Mouse (Mus musculus): ENCODE data around the gene Pfas. TPM values are rescaled to one million over a fixed set of nuclear protein-coding genes. Genes with fewer than 3 reads are reported as not detected.

Gene Pfas
- polyA plus RNA-seq, 1 experiment from 2014 or later: 32.9 TPM

Small RNA genes within 50 kb of the gene (microRNA-seq; reads per million reads assigned to microRNA genes)
- gene Mir3062: 6.8 reads per million, percentile 36 among the genes with 10 or more reads in this experiment

Other genes starting within 250 kb of the Pfas start
- 60.0 and 60.3 TPM in 2 replicates for gene Ndel1, start 136.6 kb downstream of the Pfas start, polyA plus RNA-seq (2014; fragmentation: Nextera tagmentation; extraction: Ambion mirVana)
- gene Rnf222, start 119.9 kb downstream of the Pfas start, polyA plus RNA-seq (2014; fragmentation: Nextera tagmentation; extraction: Ambion mirVana): 0.07 and 0.11 TPM in 2 replicates
- 1,271 and 1,334 TPM in 2 replicates for gene Rpl26, start 106.9 kb downstream of the Pfas start, polyA plus RNA-seq (2014; fragmentation: Nextera tagmentation; extraction: Ambion mirVana)
- 0.22 TPM in 1 of 2 replicates, not detected in the other for gene Odf4, start 81.4 kb downstream of the Pfas start, polyA plus RNA-seq (2014; fragmentation: Nextera tagmentation; extraction: Ambion mirVana)
- 9.6 and 9.9 TPM in 2 replicates for gene Arhgef15, start 51.0 kb downstream of the Pfas start, polyA plus RNA-seq (2014; fragmentation: Nextera tagmentation; extraction: Ambion mirVana)
- 3.0 and 3.2 TPM in 2 replicates for gene Slc25a35, start 40.3 kb downstream of the Pfas start, polyA plus RNA-seq (2014; fragmentation: Nextera tagmentation; extraction: Ambion mirVana)
- gene Rangrf, start 33.3 kb downstream of the Pfas start, polyA plus RNA-seq (2014; fragmentation: Nextera tagmentation; extraction: Ambion mirVana): 67.3 and 72.7 TPM in 2 replicates
- gene Ctc1, start 7.5 kb upstream of the Pfas start, polyA plus RNA-seq (2014; fragmentation: Nextera tagmentation; extraction: Ambion mirVana): 46.6 and 53.1 TPM in 2 replicates
- gene Aurkb, start 37.2 kb upstream of the Pfas start, polyA plus RNA-seq (2014; fragmentation: Nextera tagmentation; extraction: Ambion mirVana): 150 and 170 TPM in 2 replicates
- gene Borcs6, start 51.3 kb upstream of the Pfas start, polyA plus RNA-seq (2014; fragmentation: Nextera tagmentation; extraction: Ambion mirVana): 8.8 TPM in 2 replicates
- 50.1 and 58.9 TPM in 2 replicates for gene Tmem107, start 62.3 kb upstream of the Pfas start, polyA plus RNA-seq (2014; fragmentation: Nextera tagmentation; extraction: Ambion mirVana)
- gene Vamp2, start 80.0 kb upstream of the Pfas start, polyA plus RNA-seq (2014; fragmentation: Nextera tagmentation; extraction: Ambion mirVana): 76.7 TPM in 2 replicates
- gene Per1, start 86.8 kb upstream of the Pfas start, polyA plus RNA-seq (2014; fragmentation: Nextera tagmentation; extraction: Ambion mirVana): 10.5 and 13.4 TPM in 2 replicates
- 0.28 and 0.32 TPM in 2 replicates for gene Hes7, start 111.9 kb upstream of the Pfas start, polyA plus RNA-seq (2014; fragmentation: Nextera tagmentation; extraction: Ambion mirVana)
- 0.19 and 0.30 TPM in 2 replicates for gene 9130213A22Rik, start 114.1 kb upstream of the Pfas start, polyA plus RNA-seq (2014; fragmentation: Nextera tagmentation; extraction: Ambion mirVana)
- gene Aloxe3, start 117.4 kb upstream of the Pfas start, polyA plus RNA-seq (2014; fragmentation: Nextera tagmentation; extraction: Ambion mirVana): 0.18 and 0.71 TPM in 2 replicates
- gene Alox12b, start 148.5 kb upstream of the Pfas start, polyA plus RNA-seq (2014; fragmentation: Nextera tagmentation; extraction: Ambion mirVana): 0.12 and 0.28 TPM in 2 replicates
- 0.13 and 0.15 TPM in 2 replicates for gene Alox8, start 189.4 kb upstream of the Pfas start, polyA plus RNA-seq (2014; fragmentation: Nextera tagmentation; extraction: Ambion mirVana)
- 0.01 TPM in 1 of 2 replicates, not detected in the other for gene Gucy2e, start 228.6 kb upstream of the Pfas start, polyA plus RNA-seq (2014; fragmentation: Nextera tagmentation; extraction: Ambion mirVana)

All from intestine, embryonic 14.5 days (tissue).